In genomic region chr13:14457043-14457442, GRCm38 (mm10) we compare ENCODE assay signal across 27 mouse cellular contexts.
"Had no signal": no experiment of that assay in that cellular context is flagged by ENCODE, and none has a peak within 500 bp of the region (broad histone marks: within the 10 kb centered on the region; RNA-seq: fewer than 3 reads in every experiment).

No protein-coding gene starts in this region.

- H3K4me2 ChIP-seq: embryonic facial prominence, embryonic 12.5 days; embryonic facial prominence, embryonic 13.5 days; embryonic facial prominence, embryonic 15.5 days; forebrain, embryonic 12.5 days; forebrain, embryonic 13.5 days; forebrain, embryonic 15.5 days; heart, embryonic 11.5 days; heart, embryonic 12.5 days had no signal

- H3K27me3 ChIP-seq: embryonic facial prominence, embryonic 12.5 days; embryonic facial prominence, embryonic 13.5 days; embryonic facial prominence, embryonic 15.5 days; forebrain, embryonic 12.5 days; forebrain, embryonic 13.5 days; forebrain, embryonic 15.5 days; heart, embryonic 12.5 days had no signal

- H3K9me3 ChIP-seq: embryonic facial prominence, embryonic 10.5 days; embryonic facial prominence, embryonic 12.5 days; embryonic facial prominence, embryonic 13.5 days; embryonic facial prominence, embryonic 15.5 days; forebrain, embryonic 10.5 days; forebrain, embryonic 12.5 days; forebrain, embryonic 13.5 days; forebrain, embryonic 15.5 days; heart, embryonic 10.5 days; heart, embryonic 12.5 days had no signal

- H3K4me3 ChIP-seq: embryonic facial prominence, embryonic 10.5 days; embryonic facial prominence, embryonic 12.5 days; embryonic facial prominence, embryonic 13.5 days; embryonic facial prominence, embryonic 15.5 days; erythroblast, embryonic 14.5 days; forebrain, embryonic 10.5 days; forebrain, embryonic 12.5 days; forebrain, embryonic 13.5 days; forebrain, embryonic 15.5 days; gastrocnemius, adult 2 months; heart, adult 2 months; heart, embryonic 10.5 days; heart, embryonic 12.5 days had no signal

- ATAC-seq: forebrain, embryonic 13.5 days; forebrain, embryonic 14.5 days; forebrain, embryonic 15.5 days; forebrain, embryonic 16.5 days; forebrain, postnatal 0 days had no signal

- H3K27ac ChIP-seq: embryonic facial prominence, embryonic 10.5 days; embryonic facial prominence, embryonic 12.5 days; embryonic facial prominence, embryonic 13.5 days; embryonic facial prominence, embryonic 15.5 days; forebrain, embryonic 10.5 days; forebrain, embryonic 12.5 days; forebrain, embryonic 13.5 days; forebrain, embryonic 15.5 days; gastrocnemius, adult 2 months; heart, adult 2 months; heart, embryonic 10.5 days had no signal

- H3K4me1 ChIP-seq: embryonic facial prominence, embryonic 10.5 days; embryonic facial prominence, embryonic 12.5 days; embryonic facial prominence, embryonic 13.5 days; embryonic facial prominence, embryonic 15.5 days; forebrain, embryonic 10.5 days; forebrain, embryonic 12.5 days; forebrain, embryonic 13.5 days; forebrain, embryonic 15.5 days; heart, embryonic 10.5 days; heart, embryonic 12.5 days had no signal

- H3K9ac ChIP-seq: embryonic facial prominence, embryonic 12.5 days; embryonic facial prominence, embryonic 13.5 days; embryonic facial prominence, embryonic 15.5 days; forebrain, embryonic 12.5 days; forebrain, embryonic 13.5 days; forebrain, embryonic 15.5 days; forebrain, postnatal 0 days; heart, embryonic 12.5 days had no signal

- DNase-seq: cerebellum, postnatal 10 days; cerebellum, postnatal 14 days; cerebellum, postnatal 25 days; cerebellum, postnatal 36 days; embryo, embryonic 11 days; forebrain, postnatal 0 days; gastrocnemius, adult 2 months; gastrocnemius, postnatal 14 days; gastrocnemius, postnatal 25 days; gastrocnemius, postnatal 36 days; heart, adult 11 months; heart, adult 18-20 months; heart, adult 2 months had no signal

- H3K36me3 ChIP-seq: embryonic facial prominence, embryonic 10.5 days; embryonic facial prominence, embryonic 12.5 days; embryonic facial prominence, embryonic 13.5 days; embryonic facial prominence, embryonic 15.5 days; forebrain, embryonic 10.5 days; forebrain, embryonic 12.5 days; forebrain, embryonic 15.5 days; heart, embryonic 10.5 days; heart, embryonic 12.5 days had no signal
